Mouse (Mus musculus): ENCODE data around the gene Olfr1443.
"Not testable (repeated sequence)": the region's sequence is repeated elsewhere in the genome, so short reads cannot be mapped to it uniquely, and the experiment has no call there.

Olfr1443 gene

GRCm38 (mm10) chr19:12677812-12678211 lies at the start of gene Olfr1443:
Gene Olfr1443 (plus strand): TSS chr19:12678112.
- DNase-seq: no peak

GRCm38 (mm10) chr19:12633176-12633575 lies 44.7 kb upstream of the Olfr1443 start, which contains the start of gene Glyat:
Gene Glyat (plus strand): TSS chr19:12633308.
- DNase-seq: no peak

- DNase-seq: no peak
Measured at GRCm38 (mm10) chr19:12634259-12634658, 43.7 kb upstream of the Olfr1443 start.

- no peak for DNase-seq
Measured at GRCm38 (mm10) chr19:12634963-12635362, 42.9 kb upstream of the Olfr1443 start.

GRCm38 (mm10) chr19:12636863-12637262 lies 41.0 kb upstream of the Olfr1443 start:
- no peak for DNase-seq

- no peak for DNase-seq
Measured at GRCm38 (mm10) chr19:12638049-12638448, 39.9 kb upstream of the Olfr1443 start.

GRCm38 (mm10) chr19:12649511-12649910 lies 28.4 kb upstream of the Olfr1443 start:
- no peak for DNase-seq

- no peak for DNase-seq
Measured at GRCm38 (mm10) chr19:12666156-12666555, 11.8 kb upstream of the Olfr1443 start.

- not testable (repeated sequence) for DNase-seq
Measured at GRCm38 (mm10) chr19:12668601-12669000, 9.3 kb upstream of the Olfr1443 start.

- no peak for DNase-seq
Measured at GRCm38 (mm10) chr19:12670139-12670538, 7.8 kb upstream of the Olfr1443 start, which contains the start of gene Olfr1442. Gene Olfr1442 (plus strand): TSS chr19:12670439.

GRCm38 (mm10) chr19:12671051-12671450 lies 6.9 kb upstream of the Olfr1443 start:
- no peak for DNase-seq

- DNase-seq: no peak
Measured at GRCm38 (mm10) chr19:12684638-12685037, 6.7 kb downstream of the Olfr1443 start.

- no peak for DNase-seq
Measured at GRCm38 (mm10) chr19:12685231-12685630, 7.3 kb downstream of the Olfr1443 start.

- DNase-seq: no peak
Measured at GRCm38 (mm10) chr19:12695590-12695989, 17.7 kb downstream of the Olfr1443 start, which contains the start of gene Keg1. Gene Keg1 (plus strand): TSS chr19:12695786.

- DNase-seq: no peak
Measured at GRCm38 (mm10) chr19:12696221-12696620, 18.3 kb downstream of the Olfr1443 start.

- no peak for DNase-seq
Measured at GRCm38 (mm10) chr19:12708458-12708857, 30.5 kb downstream of the Olfr1443 start.

GRCm38 (mm10) chr19:12708986-12709385 lies 31.1 kb downstream of the Olfr1443 start:
- no peak for DNase-seq

- DNase-seq: no peak
Measured at GRCm38 (mm10) chr19:12719189-12719588, 41.3 kb downstream of the Olfr1443 start.

GRCm38 (mm10) chr19:12720463-12720862 lies 42.6 kb downstream of the Olfr1443 start:
- no peak for DNase-seq

GRCm38 (mm10) chr19:12720919-12721318 lies 43.0 kb downstream of the Olfr1443 start:
- not testable (repeated sequence) for DNase-seq

- DNase-seq: not testable (repeated sequence)
Measured at GRCm38 (mm10) chr19:12721596-12721995, 43.7 kb downstream of the Olfr1443 start.

GRCm38 (mm10) chr19:12722308-12722707 lies 44.4 kb downstream of the Olfr1443 start:
- peak; percentile 49 to 65 for DNase-seq

GRCm38 (mm10) chr19:12725851-12726250 lies 47.9 kb downstream of the Olfr1443 start:
- no peak for DNase-seq

GRCm38 (mm10) chr19:12731036-12731435 lies 53.1 kb downstream of the Olfr1443 start:
- no peak for DNase-seq

- no peak for DNase-seq
Measured at GRCm38 (mm10) chr19:12731950-12732349, 54.0 kb downstream of the Olfr1443 start.

Measured in cerebellum, postnatal 10 days (tissue).